8 mouse cellular contexts compared by ENCODE assay signal in the genomic region with DNA sequence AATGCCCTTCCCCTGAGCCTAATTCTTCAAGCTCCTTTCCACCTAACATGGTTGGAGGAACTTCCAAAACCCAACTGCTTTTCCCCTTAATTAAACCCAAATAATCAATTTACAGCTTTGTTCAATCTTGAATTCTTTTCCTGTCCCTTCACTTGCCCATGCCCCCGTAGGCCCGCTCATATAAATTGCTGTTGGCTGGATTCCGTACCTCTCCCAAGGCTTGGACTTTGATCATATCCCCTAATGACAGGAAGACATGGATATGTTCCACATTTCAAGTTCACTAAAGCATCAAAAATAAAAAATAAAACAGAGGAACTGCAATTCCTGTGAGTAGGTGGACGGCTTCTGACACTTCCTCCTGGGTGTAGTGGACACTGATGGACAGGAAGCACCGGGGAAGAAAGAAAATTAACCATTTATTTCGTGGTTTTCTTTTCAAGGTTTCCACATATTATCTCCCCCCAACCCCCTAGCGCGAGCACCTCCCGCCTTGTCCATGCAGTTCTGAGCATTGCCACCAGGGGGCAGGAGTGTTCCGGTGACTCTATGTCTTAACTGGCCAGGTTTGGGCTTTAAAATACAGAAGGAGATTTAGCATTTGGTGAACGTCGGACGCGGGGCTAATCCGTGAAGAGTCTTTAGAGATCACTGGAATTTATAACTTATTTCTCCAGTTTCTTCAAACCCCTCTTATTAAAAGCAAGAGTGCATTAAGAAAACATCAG. TPM values are rescaled to one million over a fixed set of nuclear protein-coding genes. Genes with fewer than 3 reads are reported as not detected.
A peak's percentile ranks its signal among the peaks of the same experiment; 100 is the strongest.
DNase-seq lines count a peak whose midpoint lies in the region; ATAC-seq lines count a peak whose summit lies in the region.

No protein-coding gene starts in this region.

- intact Hi-C loops in gastrocnemius, postnatal 14 days (cut with DNase I; ENCODE audit: low total_unique reads): loop anchor here (10.0 kb wide), 1 partner anchor 390 kb away; no protein-coding TSS in a partner anchor
- intact Hi-C loops in left cerebral cortex, postnatal 36 days (cut with DNase I): loop anchor here (5.0 to 10.0 kb wide), 3 partner anchors 100 to 380 kb away; a partner anchor contains a TSS

- no peak overlapping the region for H3K4me3 ChIP-seq in intestine, embryonic 15.5 days (replicated peaks)
- H3K4me3 ChIP-seq in midbrain, embryonic 14.5 days (replicated peaks; ENCODE audit: low read depth, low read length): no peak overlapping the region

- WGBS in intestine, embryonic 15.5 days: 14% methylated on average over 15 of the region's 15 CpGs
- WGBS in midbrain, embryonic 14.5 days: 20% methylated on average over 15 of the region's 15 CpGs

- H3K27me3 ChIP-seq in intestine, embryonic 15.5 days (replicated peaks): no peaks in the 10 kb centered on the region
- H3K27me3 ChIP-seq in midbrain, embryonic 14.5 days (ENCODE audit: control insufficient read depth, insufficient read depth, low read length): no peaks in the 10 kb centered on the region

- H3K9ac ChIP-seq in intestine, embryonic 15.5 days: no peak overlapping the region
- H3K9ac ChIP-seq in midbrain, embryonic 14.5 days (replicated peaks; ENCODE audit: low read length): no peak overlapping the region

- DNase-seq in CD4-positive, CD25-positive, alpha-beta regulatory T cell, adult 2 months (ENCODE audit: low read depth, low spot score): peak; percentile 90
- peak; percentile 85 to 90 for DNase-seq in cerebellum, postnatal 36 days
- peak; percentile 78 for DNase-seq in gastrocnemius, postnatal 14 days
- DNase-seq in left cerebral cortex, postnatal 36 days (ENCODE audit: low spot score in 2 of 2): peak; percentile 75 to 78
- DNase-seq in midbrain, embryonic 14.5 days: peak; percentile 84
- peak; percentile 80 to 88 for DNase-seq in spleen, postnatal 14 days (ENCODE audit: low spot score in 2 of 2)

- H3K4me1 ChIP-seq in intestine, embryonic 15.5 days (replicated peaks): no peaks in the 10 kb centered on the region
- H3K4me1 ChIP-seq in midbrain, embryonic 14.5 days (ENCODE audit: control insufficient read depth, insufficient read depth, low read length): no peaks in the 10 kb centered on the region

- H3K9me3 ChIP-seq in intestine, embryonic 15.5 days: no peaks in the 10 kb centered on the region
- no peaks in the 10 kb centered on the region for H3K9me3 ChIP-seq in midbrain, embryonic 14.5 days (ENCODE audit: control insufficient read depth, low read length)

- H3K36me3 ChIP-seq in intestine, embryonic 15.5 days: no peaks in the 10 kb centered on the region
- H3K36me3 ChIP-seq in midbrain, embryonic 14.5 days (ENCODE audit: control insufficient read depth, insufficient read depth, low read length): no peaks in the 10 kb centered on the region

- H3K4me2 ChIP-seq in intestine, embryonic 15.5 days (replicated peaks): peak overlapping the region; percentile 9; the same call in 1 of the 2 replicates
- H3K4me2 ChIP-seq in midbrain, embryonic 14.5 days (ENCODE audit: low read length): no peak overlapping the region; the same call in 1 of the 2 replicates

- H3K27ac ChIP-seq in intestine, embryonic 15.5 days: no peak overlapping the region
- no peak overlapping the region for H3K27ac ChIP-seq in midbrain, embryonic 14.5 days (replicated peaks; ENCODE audit: low read depth, low read length)

- ATAC-seq in CD4-positive, CD25-positive, alpha-beta regulatory T cell, adult 4 months: no peak
- peak; percentile 67 for ATAC-seq in intestine, embryonic 15.5 days
- ATAC-seq in midbrain, embryonic 14.5 days (ENCODE audit: low FRiP score, low TSS enrichment): no peak

RNA-seq across cellular contexts. Expression of a gene that starts 15.5 kb away (rescaled TPM):
- 10 to 100 TPM; 35.0 to 37.8 TPM for polyA plus RNA-seq in CD4-positive, CD25-positive, alpha-beta regulatory T cell, adult 4 months (2017; shearing (Covaris generic))
- total RNA-seq in gastrocnemius, postnatal 14 days (2021): 1 to 10 TPM; 6.1 to 7.6 TPM
- polyA plus RNA-seq in intestine, embryonic 15.5 days (2015; fragmentation: Nextera tagmentation; extraction: Ambion mirVana): 27.4 and 29.4 TPM in 2 replicates
- 10 to 100 TPM; 71.0 to 72.1 TPM for total RNA-seq in left cerebral cortex, postnatal 36 days (2021)
- 47.5 and 50.9 TPM in 2 replicates for polyA plus RNA-seq in midbrain, embryonic 14.5 days (2014; fragmentation: Nextera tagmentation; extraction: Ambion mirVana)

RNA-seq across cellular contexts. Expression of a gene that starts 15.6 kb away (rescaled TPM):
- polyA plus RNA-seq in CD4-positive, CD25-positive, alpha-beta regulatory T cell, adult 4 months (2017; shearing (Covaris generic)): 100 to 1,000 TPM; 108 to 131 TPM
- total RNA-seq in gastrocnemius, postnatal 14 days (2021): 10 to 100 TPM; 12.3 to 12.9 TPM
- 107 and 109 TPM in 2 replicates for polyA plus RNA-seq in intestine, embryonic 15.5 days (2015; fragmentation: Nextera tagmentation; extraction: Ambion mirVana)
- 10 to 100 TPM; 25.8 to 27.8 TPM for total RNA-seq in left cerebral cortex, postnatal 36 days (2021)
- 119 and 125 TPM in 2 replicates for polyA plus RNA-seq in midbrain, embryonic 14.5 days (2014; fragmentation: Nextera tagmentation; extraction: Ambion mirVana)

RNA-seq across cellular contexts. Expression of a gene that starts 36.0 kb away (rescaled TPM):
- 10 to 100 TPM; 65.2 to 77.0 TPM for polyA plus RNA-seq in CD4-positive, CD25-positive, alpha-beta regulatory T cell, adult 4 months (2017; shearing (Covaris generic))
- total RNA-seq in gastrocnemius, postnatal 14 days (2021): 10 to 100 TPM; 18.9 to 19.7 TPM
- 33.8 and 38.3 TPM in 2 replicates for polyA plus RNA-seq in intestine, embryonic 15.5 days (2015; fragmentation: Nextera tagmentation; extraction: Ambion mirVana)
- total RNA-seq in left cerebral cortex, postnatal 36 days (2021): 10 to 100 TPM; 24.1 to 25.3 TPM
- 38.7 and 47.2 TPM in 2 replicates for polyA plus RNA-seq in midbrain, embryonic 14.5 days (2014; fragmentation: Nextera tagmentation; extraction: Ambion mirVana)

RNA-seq across cellular contexts. Expression of a gene that starts 50.3 kb away (rescaled TPM):
- 10 to 100 TPM; 61.7 to 77.0 TPM for polyA plus RNA-seq in CD4-positive, CD25-positive, alpha-beta regulatory T cell, adult 4 months (2017; shearing (Covaris generic))
- total RNA-seq in gastrocnemius, postnatal 14 days (2021): 1 to 10 TPM; 5.3 to 5.6 TPM
- 13.7 and 13.8 TPM in 2 replicates for polyA plus RNA-seq in intestine, embryonic 15.5 days (2015; fragmentation: Nextera tagmentation; extraction: Ambion mirVana)
- total RNA-seq in left cerebral cortex, postnatal 36 days (2021): 1 to 10 TPM; 7.5 to 9.2 TPM
- polyA plus RNA-seq in midbrain, embryonic 14.5 days (2014; fragmentation: Nextera tagmentation; extraction: Ambion mirVana): 3.4 and 8.7 TPM in 2 replicates
